Mouse (Mus musculus): ENCODE measurements around the gene Tgfbr2. TPM values are rescaled to one million over a fixed set of nuclear protein-coding genes. Genes with fewer than 3 reads are reported as not detected.
A peak's percentile ranks its signal among the peaks of the same experiment; 100 is the strongest.

The Tgfbr2 gene
- polyA plus RNA-seq, 1 experiment from 2014 or later = 8.3 TPM

GRCm38 (mm10) chr9:116091101-116091841, 83.9 kb downstream of the Tgfbr2 start:
- Histone ChIP-seq H3K36me3 (peaks cover 4% of the 10 kb centered on the region; the same call in 1 of the 2 replicates), H3K4me1 (replicated peaks) (peaks cover 6% of the 10 kb centered on the region), H3K4me3 (no peak overlapping the region), H3K27ac (no peak overlapping the region), H3K9me3 (no peaks in the 10 kb centered on the region), H3K27me3 (ENCODE audit: insufficient read depth, poor library complexity, severe bottlenecking) (no peaks in the 10 kb centered on the region)
- DNase-seq (ENCODE audit: low spot score) = no peak
- WGBS = 91% methylated on average over 7 of the region's 7 CpGs

DNA sequence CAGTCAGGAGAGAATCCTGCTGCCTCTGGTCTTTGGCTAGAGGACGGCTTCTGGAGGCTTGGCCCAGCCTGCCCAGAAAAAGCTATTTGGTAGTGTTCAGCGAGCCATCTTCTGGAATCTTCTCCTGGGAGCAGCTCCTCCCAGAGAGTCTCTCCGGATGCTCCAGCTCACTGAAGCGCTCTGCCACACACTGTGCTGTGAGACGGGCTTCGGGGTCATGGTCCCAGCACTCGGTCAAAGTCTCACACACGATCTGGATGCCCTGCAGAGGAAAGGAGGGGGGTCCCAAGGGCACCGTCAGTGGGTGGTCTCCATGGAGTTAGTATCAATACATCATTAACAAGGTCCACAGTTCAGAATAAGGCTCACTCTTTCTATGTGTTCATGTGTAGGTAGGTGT, 84.9 kb downstream of the Tgfbr2 start:
- Histone ChIP-seq H3K9me3 (no peaks in the 10 kb centered on the region), H3K4me1 (replicated peaks) (no peaks in the 10 kb centered on the region), H3K27ac (no peak overlapping the region), H3K27me3 (ENCODE audit: insufficient read depth, poor library complexity, severe bottlenecking) (no peaks in the 10 kb centered on the region), H3K4me3 (no peak overlapping the region), H3K36me3 (peaks cover 4% of the 10 kb centered on the region; the same call in 1 of the 2 replicates)
- 91% methylated on average over 9 of the region's 9 CpGs for WGBS
- DNase-seq (ENCODE audit: low spot score) = no peak

DNA sequence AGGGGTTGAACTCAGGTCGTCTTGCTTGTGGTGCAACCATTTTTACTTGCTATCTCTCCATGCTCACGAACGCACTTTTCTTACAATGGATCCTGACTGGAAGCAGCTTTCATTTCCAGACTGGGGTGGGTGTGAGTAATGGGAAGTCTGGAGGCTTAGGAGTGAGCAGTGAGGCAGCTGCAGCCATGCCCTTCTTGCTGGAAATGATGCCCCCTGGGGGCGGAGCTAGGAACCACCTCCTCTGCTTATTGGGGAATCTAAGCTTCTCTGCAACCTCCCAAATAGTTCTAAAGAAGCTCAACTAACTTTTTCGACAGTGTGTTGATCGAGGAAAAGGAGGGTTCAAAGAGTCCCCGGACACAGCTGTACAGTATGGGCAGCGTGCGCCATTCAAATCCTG, 86.2 kb downstream of the Tgfbr2 start:
- H3K4me3 ChIP-seq = no peak overlapping the region
- peaks cover 4% of the 10 kb centered on the region; the same call in 1 of the 2 replicates for H3K36me3 ChIP-seq
- WGBS = 90% methylated on average over 9 of the region's 9 CpGs
- no peak overlapping the region for H3K27ac ChIP-seq
- H3K4me1 ChIP-seq (replicated peaks) = no peaks in the 10 kb centered on the region
- no peaks in the 10 kb centered on the region for H3K27me3 ChIP-seq (ENCODE audit: insufficient read depth, poor library complexity, severe bottlenecking)
- no peak for DNase-seq (ENCODE audit: low spot score)
- H3K9me3 ChIP-seq = no peaks in the 10 kb centered on the region

GRCm38 (mm10) chr9:116087880-116088279, 87.3 kb downstream of the Tgfbr2 start:
- peak; percentile 75 for DNase-seq (ENCODE audit: low spot score)
- Histone ChIP-seq H3K4me1 (replicated peaks) (no peaks in the 10 kb centered on the region), H3K4me3 (no peak overlapping the region), H3K27me3 (ENCODE audit: insufficient read depth, poor library complexity, severe bottlenecking) (no peaks in the 10 kb centered on the region), H3K27ac (no peak overlapping the region), H3K36me3 (peaks cover 4% of the 10 kb centered on the region; the same call in 1 of the 2 replicates), H3K9me3 (no peaks in the 10 kb centered on the region)
- WGBS = 37% methylated on average over 5 of the region's 5 CpGs

GRCm38 (mm10) chr9:116087263-116087662, 87.9 kb downstream of the Tgfbr2 start:
- DNase-seq (ENCODE audit: low spot score) = no peak
- no peak overlapping the region for H3K4me3 ChIP-seq
- H3K4me1 ChIP-seq (replicated peaks) = no peaks in the 10 kb centered on the region
- H3K9me3 ChIP-seq = no peaks in the 10 kb centered on the region
- no peak overlapping the region for H3K27ac ChIP-seq
- H3K36me3 ChIP-seq = peaks cover 4% of the 10 kb centered on the region; the same call in 1 of the 2 replicates
- H3K27me3 ChIP-seq (ENCODE audit: insufficient read depth, poor library complexity, severe bottlenecking) = no peaks in the 10 kb centered on the region
- WGBS = 91% methylated on average over 5 of the region's 5 CpGs

- 92% methylated on average over 6 of the region's 6 CpGs for WGBS
- no peaks in the 10 kb centered on the region for H3K4me1 ChIP-seq (replicated peaks)
- H3K27ac ChIP-seq = no peak overlapping the region
- H3K36me3 ChIP-seq = peaks cover 4% of the 10 kb centered on the region; the same call in 1 of the 2 replicates
- H3K9me3 ChIP-seq = no peaks in the 10 kb centered on the region
- H3K4me3 ChIP-seq = no peak overlapping the region
- DNase-seq (ENCODE audit: low spot score) = no peak
- H3K27me3 ChIP-seq (ENCODE audit: insufficient read depth, poor library complexity, severe bottlenecking) = no peaks in the 10 kb centered on the region
Measured at GRCm38 (mm10) chr9:116085999-116086398, 89.2 kb downstream of the Tgfbr2 start.

GRCm38 (mm10) chr9:116084324-116084931, 90.7 kb downstream of the Tgfbr2 start:
- Histone ChIP-seq H3K4me3 (no peak overlapping the region), H3K36me3 (no peaks in the 10 kb centered on the region), H3K9me3 (no peaks in the 10 kb centered on the region), H3K27ac (no peak overlapping the region), H3K27me3 (ENCODE audit: insufficient read depth, poor library complexity, severe bottlenecking) (no peaks in the 10 kb centered on the region), H3K4me1 (replicated peaks) (no peaks in the 10 kb centered on the region)
- 95% methylated on average over 12 of the region's 12 CpGs for WGBS
- DNase-seq (ENCODE audit: low spot score) = no peak

- Histone ChIP-seq H3K27me3 (ENCODE audit: insufficient read depth, poor library complexity, severe bottlenecking) (no peaks in the 10 kb centered on the region), H3K4me1 (replicated peaks) (no peaks in the 10 kb centered on the region), H3K9me3 (no peaks in the 10 kb centered on the region), H3K4me3 (no peak overlapping the region), H3K36me3 (no peaks in the 10 kb centered on the region), H3K27ac (no peak overlapping the region)
- 87% methylated on average over 8 of the region's 8 CpGs for WGBS
- DNase-seq (ENCODE audit: low spot score) = no peak
Measured at GRCm38 (mm10) chr9:116083726-116084323, 91.3 kb downstream of the Tgfbr2 start.

GRCm38 (mm10) chr9:116083300-116083699, 91.9 kb downstream of the Tgfbr2 start:
- no peaks in the 10 kb centered on the region for H3K9me3 ChIP-seq
- no peaks in the 10 kb centered on the region for H3K4me1 ChIP-seq (replicated peaks)
- DNase-seq (ENCODE audit: low spot score) = no peak
- H3K27ac ChIP-seq = no peak overlapping the region
- H3K27me3 ChIP-seq (ENCODE audit: insufficient read depth, poor library complexity, severe bottlenecking) = no peaks in the 10 kb centered on the region
- WGBS = 91% methylated on average over 5 of the region's 5 CpGs
- no peaks in the 10 kb centered on the region for H3K36me3 ChIP-seq
- no peak overlapping the region for H3K4me3 ChIP-seq

DNA sequence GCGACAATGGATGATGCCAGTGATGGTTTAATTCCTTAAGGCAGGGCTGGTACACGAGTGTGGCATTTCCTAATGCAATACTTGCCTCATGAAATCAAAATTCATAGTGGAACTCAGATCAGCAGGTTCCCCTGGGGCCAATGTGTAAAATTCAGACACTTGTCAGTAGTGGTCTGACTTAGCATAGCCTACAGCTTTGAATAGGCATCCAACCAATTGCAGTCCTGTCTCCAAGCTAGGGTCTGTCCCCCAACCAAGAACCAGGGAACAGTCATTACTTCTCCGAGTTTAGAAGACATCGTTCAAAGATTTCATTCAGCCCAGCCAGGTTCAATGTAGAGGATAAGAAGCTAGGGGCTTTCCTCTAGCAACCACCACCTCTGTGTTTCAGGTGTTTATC, 93.4 kb downstream of the Tgfbr2 start:
- Histone ChIP-seq H3K4me1 (replicated peaks) (no peaks in the 10 kb centered on the region), H3K4me3 (no peak overlapping the region), H3K27ac (no peak overlapping the region), H3K27me3 (ENCODE audit: insufficient read depth, poor library complexity, severe bottlenecking) (no peaks in the 10 kb centered on the region), H3K9me3 (no peaks in the 10 kb centered on the region), H3K36me3 (no peaks in the 10 kb centered on the region)
- 87% methylated on average over 4 of the region's 4 CpGs for WGBS
- no peak for DNase-seq (ENCODE audit: low spot score)

- no peak for DNase-seq (ENCODE audit: low spot score)
- H3K4me3 ChIP-seq = no peak overlapping the region
- 95% methylated on average over 2 of the region's 2 CpGs for WGBS
- no peaks in the 10 kb centered on the region for H3K27me3 ChIP-seq (ENCODE audit: insufficient read depth, poor library complexity, severe bottlenecking)
- H3K9me3 ChIP-seq = no peaks in the 10 kb centered on the region
- H3K36me3 ChIP-seq = no peaks in the 10 kb centered on the region
- no peaks in the 10 kb centered on the region for H3K4me1 ChIP-seq (replicated peaks)
- no peak overlapping the region for H3K27ac ChIP-seq
Measured at GRCm38 (mm10) chr9:116077419-116077818, 97.7 kb downstream of the Tgfbr2 start.

GRCm38 (mm10) chr9:116076946-116077345, 98.2 kb downstream of the Tgfbr2 start:
- no peaks in the 10 kb centered on the region for H3K4me1 ChIP-seq (replicated peaks)
- H3K27ac ChIP-seq = no peak overlapping the region
- WGBS = 72% methylated on average over 2 of the region's 2 CpGs
- no peaks in the 10 kb centered on the region for H3K36me3 ChIP-seq
- no peaks in the 10 kb centered on the region for H3K9me3 ChIP-seq
- H3K27me3 ChIP-seq (ENCODE audit: insufficient read depth, poor library complexity, severe bottlenecking) = no peaks in the 10 kb centered on the region
- no peak for DNase-seq (ENCODE audit: low spot score)
- no peak overlapping the region for H3K4me3 ChIP-seq

DNA sequence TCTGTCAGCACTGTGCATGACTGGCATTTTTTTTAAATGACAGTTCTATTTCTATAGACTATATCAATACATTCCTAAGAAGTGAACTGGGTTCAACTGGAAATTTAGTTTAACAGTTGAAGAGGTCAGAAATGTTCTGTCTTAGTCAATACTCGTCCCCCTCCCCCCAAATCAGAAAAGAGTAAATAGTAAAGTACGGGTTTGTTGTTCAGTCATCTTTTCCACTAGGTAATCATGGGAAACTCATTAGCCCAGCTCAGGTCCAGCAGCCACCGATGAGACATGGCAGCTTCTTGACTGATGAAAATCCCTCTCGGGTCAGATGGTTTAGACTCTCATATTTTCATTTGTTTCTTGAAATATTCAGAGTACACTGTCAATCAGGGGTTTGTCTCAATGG, 99.0 kb downstream of the Tgfbr2 start:
- H3K27ac ChIP-seq = no peak overlapping the region
- H3K36me3 ChIP-seq = no peaks in the 10 kb centered on the region
- H3K9me3 ChIP-seq = no peaks in the 10 kb centered on the region
- H3K27me3 ChIP-seq (ENCODE audit: insufficient read depth, poor library complexity, severe bottlenecking) = no peaks in the 10 kb centered on the region
- WGBS = 76% methylated on average over 4 of the region's 4 CpGs
- no peak overlapping the region for H3K4me3 ChIP-seq
- DNase-seq (ENCODE audit: low spot score) = no peak
- H3K4me1 ChIP-seq (replicated peaks) = no peaks in the 10 kb centered on the region
